Mouse (Mus musculus): Measurements from ENCODE around the gene Ptgr1. TPM values are rescaled to one million over a fixed set of nuclear protein-coding genes. Genes with fewer than 3 reads are reported as not detected.

Ptgr1 gene
- total RNA-seq (2023): 1 to 10 TPM in 1 of 2 experiments, under 1 TPM in 1; 0.89 to 3.0 TPM

DNA sequence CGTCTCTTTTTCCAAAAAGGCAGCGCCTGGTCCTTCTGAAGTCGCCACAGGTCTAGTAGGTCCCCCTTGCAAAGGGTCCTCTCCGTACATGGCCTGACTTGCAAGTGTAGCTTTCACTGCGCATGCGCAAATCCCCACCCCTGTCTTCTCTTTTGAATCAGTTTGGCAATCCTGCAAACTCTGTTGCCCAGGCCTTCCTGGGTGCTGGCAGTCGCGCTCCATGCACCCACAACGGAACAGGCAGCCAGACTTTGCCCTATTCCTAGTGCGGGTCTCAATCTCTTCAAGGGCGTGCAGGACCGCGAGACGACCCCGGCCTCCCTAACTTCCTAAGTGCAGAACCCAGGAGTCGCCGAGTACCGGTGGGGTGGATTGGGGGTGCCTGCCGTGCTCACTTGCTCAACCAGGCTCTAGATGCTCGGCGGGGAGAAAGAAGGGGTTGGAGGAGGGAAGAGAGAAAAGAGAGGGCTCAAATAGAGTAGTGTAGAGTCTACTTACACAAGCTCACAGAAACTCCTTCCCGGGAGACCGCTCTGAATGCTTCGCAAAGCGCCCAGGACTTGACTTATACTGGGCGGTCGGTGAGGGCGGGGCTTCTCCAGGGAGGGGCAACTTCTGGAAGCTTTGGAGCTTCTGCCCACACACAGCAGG is at the start of gene Ptgr1:
Gene Ptgr1 (minus strand): TSS at position 580 of the 651 bp plus-strand sequence.

GRCm38 (mm10) chr4:59034918-59035785 is 48.2 kb upstream of the Ptgr1 start, which contains the start of gene Gng10:
Gng10 (plus strand) TSS chr4:59035088.

DNA sequence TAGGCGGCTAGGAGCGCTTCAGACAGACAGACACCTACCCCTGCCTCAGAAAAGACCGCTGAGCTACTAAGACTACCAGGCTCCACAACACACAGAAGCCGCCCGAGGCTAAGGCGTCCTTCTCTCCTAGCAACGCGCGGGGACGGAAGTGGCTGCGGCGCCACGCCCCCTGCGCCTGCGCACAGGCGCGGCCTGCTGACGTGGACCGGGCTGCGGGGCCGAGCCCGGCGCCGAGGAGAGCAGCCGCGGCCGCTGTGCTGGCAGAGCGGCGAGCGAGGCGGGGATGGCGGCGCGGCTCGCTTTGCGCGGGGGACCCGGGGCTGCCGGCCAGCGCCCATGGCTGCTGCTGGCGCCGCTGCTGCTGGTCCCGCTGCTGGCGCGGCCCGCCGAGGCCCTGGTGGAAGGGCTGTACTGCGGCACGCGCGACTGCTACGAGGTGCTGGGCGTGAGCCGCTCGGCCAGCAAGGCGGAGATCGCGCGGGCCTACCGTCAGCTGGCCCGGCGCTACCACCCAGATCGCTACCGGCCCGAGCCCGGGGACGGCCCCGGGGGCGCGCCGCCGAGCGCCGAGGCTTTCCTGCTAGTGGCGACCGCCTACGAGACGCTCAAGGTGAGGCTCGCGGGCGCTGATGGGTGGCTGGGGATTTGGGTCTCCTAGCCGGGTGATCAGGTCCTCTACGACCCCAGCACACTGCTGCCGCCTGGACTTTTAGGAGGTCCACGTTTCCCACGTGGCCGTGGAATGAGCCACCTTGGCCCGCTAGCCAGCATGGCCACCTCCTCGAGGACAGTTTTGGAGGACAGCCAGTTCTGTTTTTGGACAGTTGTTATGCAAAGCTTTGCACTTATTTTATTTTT is 16.3 kb upstream of the Ptgr1 start, which contains the start of gene Gm20503:
Gene Gm20503 (plus strand): TSS at position 263 of the 858 bp plus-strand sequence.

DNA sequence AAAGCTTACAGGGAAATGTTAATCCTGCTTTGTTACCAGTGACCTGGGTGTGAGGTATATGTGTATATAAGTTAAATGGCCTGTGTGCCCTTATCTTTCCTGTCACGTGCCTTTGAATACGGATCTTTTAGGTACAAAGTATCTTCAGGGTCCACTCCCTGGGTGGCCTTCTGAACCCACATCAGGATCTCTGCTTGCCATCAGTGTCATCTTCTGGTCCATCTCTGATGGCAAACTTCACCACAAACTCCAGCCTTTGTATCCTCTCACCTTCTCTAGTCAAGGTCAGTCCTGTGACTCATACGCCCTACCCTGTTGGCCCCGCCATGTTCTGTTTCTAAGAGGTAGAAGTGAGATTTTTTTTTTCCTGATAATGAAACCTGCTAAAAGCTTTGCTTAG is 7.8 kb upstream of the Ptgr1 start, which contains the start of gene Dnajc25:
Gene Dnajc25 (plus strand): TSS at position 301 of the 400 bp plus-strand sequence.

DNA sequence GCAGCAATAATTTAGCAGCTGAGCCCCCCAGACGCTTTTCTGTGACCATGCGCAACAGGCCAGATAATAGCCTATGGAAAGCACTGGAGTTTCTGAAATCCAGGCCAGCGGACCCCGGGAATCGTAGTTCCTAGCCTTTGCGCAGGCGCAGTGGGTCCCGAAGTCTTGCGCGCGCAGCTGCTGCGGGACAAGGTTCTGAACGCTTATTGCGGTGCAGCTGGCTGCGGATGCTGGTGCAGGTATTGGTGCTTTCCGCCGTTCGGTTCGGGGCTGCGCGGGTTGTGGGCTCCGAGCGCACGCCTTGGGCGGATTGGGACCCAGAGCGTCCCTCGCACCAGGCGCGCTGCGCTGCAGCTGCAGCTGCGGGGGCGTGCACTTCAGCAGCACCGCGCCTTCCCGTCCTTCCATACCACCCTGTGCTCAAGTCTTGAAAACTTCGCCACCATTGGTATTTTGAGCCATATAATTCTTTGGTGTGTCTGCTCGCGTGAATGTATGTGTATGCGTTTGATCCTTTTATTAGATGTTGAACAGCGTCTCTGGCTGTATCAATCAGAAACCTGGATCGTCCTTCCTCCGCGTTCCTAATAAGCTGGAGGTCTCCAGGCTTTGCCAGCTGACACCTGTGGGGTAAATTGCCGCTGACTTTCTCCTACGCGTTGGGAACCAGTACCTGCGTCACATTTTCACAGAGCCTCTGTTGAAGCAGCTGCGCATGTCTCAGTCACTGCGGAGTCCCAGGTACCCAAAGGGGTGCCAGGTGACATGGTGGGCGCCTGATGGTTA is 43.3 kb downstream of the Ptgr1 start, which contains the start of gene Zkscan16:
Gene Zkscan16 (plus strand): TSS at position 209 of the 786 bp plus-strand sequence.

Other genes starting within 250 kb of the Ptgr1 start
- gene Olfr267, start 199.4 kb downstream of the Ptgr1 start, total RNA-seq (2023): under 1 TPM in 1 of 2 experiments, not detected in 1; 0.41 TPM
- 100 to 1,000 TPM in 1 of 2 experiments, 10 to 100 TPM in 1; 94.3 to 107 TPM for gene Ecpas, start 74.4 kb downstream of the Ptgr1 start, total RNA-seq (2023)
- gene Zkscan16, start 43.5 kb downstream of the Ptgr1 start, total RNA-seq (2023): not detected
- 10 to 100 TPM; 10.3 to 14.7 TPM for gene Dnajc25, start 7.9 kb upstream of the Ptgr1 start, total RNA-seq (2023)
- gene Gm20503, start 16.1 kb upstream of the Ptgr1 start, total RNA-seq (2023): 1 to 10 TPM in 1 of 2 experiments, not detected in 1; 1.7 TPM
- gene Gng10, start 48.0 kb upstream of the Ptgr1 start, total RNA-seq (2023): 10 to 100 TPM; 40.9 to 45.0 TPM
- gene AI481877, start 151.9 kb upstream of the Ptgr1 start, total RNA-seq (2023): not detected
- 100 to 1,000 TPM; 226 to 268 TPM for gene Ugcg, start 202.1 kb upstream of the Ptgr1 start, total RNA-seq (2023)

All from T-cell, adult 66 days (primary cell).